Mouse (Mus musculus) hindbrain, embryonic 14.5 days (tissue): ENCODE data around the gene Spata32. TPM values are rescaled to one million over a fixed set of nuclear protein-coding genes. Genes with fewer than 3 reads are reported as not detected.

Experiments used
- polyA plus RNA-seq: library from polyadenylated mRNA; unstranded; fragments of >200 nt; fragmentation: Nextera tagmentation; extraction: Ambion mirVana; gene quantifications from 2 replicates; pipeline ENCODE4 v1.2.1, GENCODE M21; 2014

The Spata32 gene
- polyA plus RNA-seq, 1 experiment from 2014 or later = 0.29 TPM

Other genes with a start within 250 kb of the Spata32 start
- 31.8 and 34.3 TPM in 2 replicates for gene Nmt1, start 190.2 kb downstream of the Spata32 start, polyA plus RNA-seq
- 161 and 166 TPM in 2 replicates for gene Dcakd, start 190.1 kb downstream of the Spata32 start, polyA plus RNA-seq
- gene Plcd3, start 116.8 kb downstream of the Spata32 start, polyA plus RNA-seq = 1.7 and 1.9 TPM in 2 replicates
- 8.3 and 10.6 TPM in 2 replicates for gene Acbd4, start 116.8 kb downstream of the Spata32 start, polyA plus RNA-seq
- 5.3 and 5.6 TPM in 2 replicates for gene Hexim1, start 102.2 kb downstream of the Spata32 start, polyA plus RNA-seq
- gene Hexim2, start 86.0 kb downstream of the Spata32 start, polyA plus RNA-seq = 20.9 and 24.2 TPM in 2 replicates
- gene Fmnl1, start 47.3 kb downstream of the Spata32 start, polyA plus RNA-seq = 6.1 and 8.0 TPM in 2 replicates
- 1.9 TPM in 2 replicates for gene 1700023F06Rik, start 9.9 kb downstream of the Spata32 start, polyA plus RNA-seq
- 2.9 and 4.0 TPM in 2 replicates for gene Map3k14, start 49.0 kb upstream of the Spata32 start, polyA plus RNA-seq
- gene Arhgap27, start 145.3 kb upstream of the Spata32 start, polyA plus RNA-seq = 3.9 and 5.4 TPM in 2 replicates
- 9.2 and 10.3 TPM in 2 replicates for gene Plekhm1, start 194.3 kb upstream of the Spata32 start, polyA plus RNA-seq